11 mouse cellular contexts compared by ENCODE assay signal in genomic region chr3:130694041-130694593, GRCm38 (mm10). TPM values are rescaled to one million over a fixed set of nuclear protein-coding genes. Genes with fewer than 3 reads are reported as not detected.
A peak's percentile ranks its signal among the peaks of the same experiment; 100 is the strongest.
DNase-seq lines count a peak whose midpoint lies in the region; ATAC-seq lines count a peak whose summit lies in the region.
"Had no signal": no experiment of that assay in that cellular context is flagged by ENCODE, and none has a peak within 500 bp of the region (broad histone marks: within the 10 kb centered on the region; RNA-seq: fewer than 3 reads in every experiment).

No protein-coding gene starts in this region.

- H3K9me3 ChIP-seq in forebrain, embryonic 12.5 days: no peaks in the 10 kb centered on the region
- H3K9me3 ChIP-seq in forebrain, embryonic 16.5 days (ENCODE audit: control insufficient read depth, low read length): no peaks in the 10 kb centered on the region
- H3K9me3 ChIP-seq in midbrain, embryonic 11.5 days (ENCODE audit: control insufficient read depth, low read length): no peaks in the 10 kb centered on the region
- H3K9me3 ChIP-seq in midbrain, embryonic 10.5 days (replicated peaks): peaks cover 5% of the 10 kb centered on the region; the same call in 1 of the 2 replicates

- H3K36me3 ChIP-seq in forebrain, embryonic 12.5 days (replicated peaks): peaks cover 26% of the 10 kb centered on the region
- H3K36me3 ChIP-seq in forebrain, embryonic 16.5 days (ENCODE audit: control insufficient read depth, insufficient read depth): peaks cover 9% of the 10 kb centered on the region; the same call in 1 of the 2 replicates
- H3K36me3 ChIP-seq in midbrain, embryonic 11.5 days (ENCODE audit: control insufficient read depth, insufficient read depth, low read length): peaks cover 9% of the 10 kb centered on the region; the same call in 1 of the 2 replicates
- H3K36me3 ChIP-seq in midbrain, embryonic 10.5 days: peaks cover 50% of the 10 kb centered on the region
- 0 out of 2 replicates have a peak, but pooled peaks cover 2% of the 10 kb centered on the region for H3K36me3 ChIP-seq in splenic B cell, adult 2 months (ENCODE audit: control insufficient read depth, insufficient read depth, low read length, poor library complexity, severe bottlenecking)

- peaks cover 8% of the 10 kb centered on the region for H3K4me1 ChIP-seq in forebrain, embryonic 12.5 days
- H3K4me1 ChIP-seq in forebrain, embryonic 16.5 days (replicated peaks; ENCODE audit: control insufficient read depth, insufficient read depth, low read length): peaks cover 3% of the 10 kb centered on the region; the same call in 1 of the 2 replicates
- peaks cover 7% of the 10 kb centered on the region for H3K4me1 ChIP-seq in midbrain, embryonic 11.5 days (ENCODE audit: control insufficient read depth, insufficient read depth, low read length)
- peaks cover 10% of the 10 kb centered on the region for H3K4me1 ChIP-seq in midbrain, embryonic 10.5 days

- no peaks in the 10 kb centered on the region for H3K27me3 ChIP-seq in forebrain, embryonic 12.5 days
- H3K27me3 ChIP-seq in forebrain, embryonic 16.5 days (replicated peaks; ENCODE audit: control insufficient read depth, insufficient read depth, low read length): no peaks in the 10 kb centered on the region
- no peaks in the 10 kb centered on the region for H3K27me3 ChIP-seq in midbrain, embryonic 11.5 days (ENCODE audit: control insufficient read depth, insufficient read depth, low read length)
- H3K27me3 ChIP-seq in midbrain, embryonic 10.5 days (ENCODE audit: low read depth, poor library complexity, severe bottlenecking): no peaks in the 10 kb centered on the region
- H3K27me3 ChIP-seq in splenic B cell, adult 2 months (ENCODE audit: control insufficient read depth, insufficient read depth, low read length, poor library complexity, severe bottlenecking): no peaks in the 10 kb centered on the region

- H3K4me2 ChIP-seq in forebrain, embryonic 12.5 days: no peak overlapping the region
- no peak overlapping the region for H3K4me2 ChIP-seq in forebrain, embryonic 16.5 days (ENCODE audit: low read length)
- H3K4me2 ChIP-seq in midbrain, embryonic 11.5 days: no peak overlapping the region

- DNase-seq in midbrain, embryonic 11.5 days (ENCODE audit: low spot score, missing footprints): peak; percentile 88
- DNase-seq in midbrain, embryonic 10.5 days (ENCODE audit: low spot score): no peak
- peak; percentile 60 for DNase-seq in embryo, embryonic 11 days
- peak; percentile 47 for DNase-seq in splenic B cell, adult 2 months (ENCODE audit: low read depth, low spot score)
- no peak for DNase-seq in gastrocnemius, postnatal 14 days
- DNase-seq in yolk sac, embryonic 10.5 days (ENCODE audit: low spot score): no peak
- DNase-seq: heart, adult 18-20 months; lung, postnatal 36 days had no signal

- intact Hi-C loops in gastrocnemius, postnatal 14 days (cut with DNase I; ENCODE audit: low total_unique reads): loop anchor here (5.0 kb wide), 1 partner anchor 602 kb away; no protein-coding TSS in a partner anchor

- H3K9ac ChIP-seq in forebrain, embryonic 12.5 days: no peak overlapping the region
- no peak overlapping the region for H3K9ac ChIP-seq in forebrain, embryonic 16.5 days (replicated peaks; ENCODE audit: low read depth, low read length)
- no peak overlapping the region for H3K9ac ChIP-seq in midbrain, embryonic 11.5 days (ENCODE audit: low read length)

- ATAC-seq in forebrain, embryonic 12.5 days (ENCODE audit: low FRiP score): 0 out of 2 replicates have a peak, but pooled peaks have one; percentile 22
- no peak for ATAC-seq in forebrain, embryonic 16.5 days
- no peak for ATAC-seq in midbrain, embryonic 11.5 days (ENCODE audit: low FRiP score)
- ATAC-seq: intestine, embryonic 16.5 days had no signal

- no peak overlapping the region for H3K27ac ChIP-seq in forebrain, embryonic 12.5 days
- H3K27ac ChIP-seq in forebrain, embryonic 16.5 days (ENCODE audit: low read length): no peak overlapping the region
- no peak overlapping the region for H3K27ac ChIP-seq in midbrain, embryonic 11.5 days (ENCODE audit: low read depth, low read length)
- H3K27ac ChIP-seq in midbrain, embryonic 10.5 days (replicated peaks): no peak overlapping the region

- no peak overlapping the region for H3K4me3 ChIP-seq in forebrain, embryonic 12.5 days (replicated peaks)
- H3K4me3 ChIP-seq in forebrain, embryonic 16.5 days (replicated peaks; ENCODE audit: low read length): no peak overlapping the region
- no peak overlapping the region for H3K4me3 ChIP-seq in midbrain, embryonic 11.5 days (ENCODE audit: low read depth, low read length)
- H3K4me3 ChIP-seq in midbrain, embryonic 10.5 days: no peak overlapping the region

- 63% methylated on average over 9 of the region's 9 CpGs for WGBS in forebrain, embryonic 12.5 days
- 59% methylated on average over 9 of the region's 9 CpGs for WGBS in forebrain, embryonic 16.5 days
- WGBS in midbrain, embryonic 11.5 days: 71% methylated on average over 9 of the region's 9 CpGs
- WGBS in midbrain, embryonic 10.5 days: 73% methylated on average over 9 of the region's 9 CpGs

RNA-seq across cellular contexts. Expression of gene Ostc, which starts 15.1 kb away (rescaled TPM):
- polyA plus RNA-seq in forebrain, embryonic 12.5 days (2016; fragmentation: Nextera tagmentation; extraction: Ambion mirVana): 250 and 263 TPM in 2 replicates
- 235 and 243 TPM in 2 replicates for polyA plus RNA-seq in forebrain, embryonic 16.5 days (2015; fragmentation: Nextera tagmentation; extraction: Ambion mirVana)
- polyA plus RNA-seq in midbrain, embryonic 11.5 days (2014; fragmentation: Nextera tagmentation; extraction: Ambion mirVana): 323 and 331 TPM in 2 replicates
- polyA plus RNA-seq in midbrain, embryonic 10.5 days (2016; fragmentation: Nextera tagmentation; extraction: Ambion mirVana): 327 and 345 TPM in 2 replicates
- total RNA-seq in gastrocnemius, postnatal 14 days (2021): 10 to 100 TPM; 40.6 to 54.5 TPM

RNA-seq across cellular contexts. Expression of gene Rpl34, which starts 36.1 kb away (rescaled TPM):
- polyA plus RNA-seq in forebrain, embryonic 12.5 days (2016; fragmentation: Nextera tagmentation; extraction: Ambion mirVana): 584 and 658 TPM in 2 replicates
- 526 and 528 TPM in 2 replicates for polyA plus RNA-seq in forebrain, embryonic 16.5 days (2015; fragmentation: Nextera tagmentation; extraction: Ambion mirVana)
- 646 and 740 TPM in 2 replicates for polyA plus RNA-seq in midbrain, embryonic 11.5 days (2014; fragmentation: Nextera tagmentation; extraction: Ambion mirVana)
- 751 and 868 TPM in 2 replicates for polyA plus RNA-seq in midbrain, embryonic 10.5 days (2016; fragmentation: Nextera tagmentation; extraction: Ambion mirVana)
- 100 to 1,000 TPM; 465 to 522 TPM for total RNA-seq in gastrocnemius, postnatal 14 days (2021)

Comparison
In these comparisons a context has a peak if more than half of its experiments do, and no peak if none do; other contexts are left out.
1. DNase-seq: peak in midbrain, embryonic 11.5 days (single experiment), embryo, embryonic 11 days (single experiment) and splenic B cell, adult 2 months (single experiment); none in midbrain, embryonic 10.5 days (single experiment), gastrocnemius, postnatal 14 days (single experiment) and yolk sac, embryonic 10.5 days (single experiment).